Mouse (Mus musculus) layer of hippocampus, adult 9-11 months (tissue): Measurements from ENCODE around the gene C2cd4c.

Experiments
- DNase-seq: peaks from one replicate; pipeline ENCODE4 v3.0.0; 2022

C2cd4c gene

DNA sequence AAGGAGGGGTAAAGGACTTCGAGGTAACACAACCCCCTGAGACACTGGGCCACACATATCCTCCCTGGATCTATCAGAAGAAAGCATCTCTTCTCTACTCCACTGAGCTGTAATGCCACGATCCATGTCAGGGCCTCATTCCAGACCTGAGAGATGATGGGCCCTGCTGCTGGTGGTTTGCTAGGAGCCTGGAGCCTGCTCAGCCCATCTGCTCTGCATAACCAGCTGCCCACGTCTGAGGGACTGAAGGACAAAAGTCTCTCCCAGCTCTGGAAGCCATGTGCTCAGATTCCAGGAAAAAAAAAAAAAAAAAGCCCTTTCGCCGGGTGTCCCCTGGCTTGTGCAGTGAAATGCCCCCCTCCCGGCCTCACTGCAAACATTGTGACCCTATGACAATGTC, 38.1 kb downstream of the C2cd4c start:
- DNase-seq = no peak

DNA sequence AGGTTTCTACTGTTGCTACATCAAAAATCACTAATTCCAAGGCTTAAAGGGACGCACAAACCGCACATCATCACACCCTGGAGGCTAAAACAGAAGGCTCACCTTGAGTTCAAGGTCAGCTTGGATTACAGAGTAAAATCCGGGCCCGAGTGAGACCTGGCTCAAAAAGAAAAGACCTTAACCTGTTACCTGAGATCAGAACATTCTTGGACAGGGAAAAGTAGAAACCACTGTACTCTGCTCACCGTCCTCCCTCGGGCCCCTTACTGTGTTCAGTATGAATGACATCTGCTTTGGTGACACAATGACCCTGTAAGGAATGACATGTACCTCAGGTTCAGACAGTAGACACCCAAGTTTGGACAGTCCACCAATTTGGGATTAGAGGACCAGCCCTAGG, 39.0 kb downstream of the C2cd4c start:
- no peak for DNase-seq

DNA sequence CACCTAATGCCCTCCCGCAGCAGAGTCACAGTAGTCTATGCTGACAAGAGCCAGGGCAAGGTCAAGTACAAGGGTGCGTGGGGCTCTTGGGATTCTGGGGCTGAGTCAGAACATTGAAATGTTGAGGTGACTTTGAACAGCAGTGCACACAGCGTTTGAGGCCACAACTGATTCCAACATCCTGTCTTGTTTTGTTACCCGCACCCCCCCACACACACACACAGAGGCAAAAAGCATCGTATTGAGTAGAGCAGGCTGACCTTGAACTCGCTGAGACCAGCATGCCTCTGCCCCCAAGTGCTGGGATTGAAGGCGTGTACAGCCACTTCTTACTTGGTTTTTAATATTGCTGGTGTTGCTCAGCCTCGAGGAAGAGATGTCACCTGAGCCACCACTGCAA, 39.5 kb downstream of the C2cd4c start:
- no peak for DNase-seq

GRCm38 (mm10) chr10:79573611-79574010, 40.2 kb downstream of the C2cd4c start:
- DNase-seq = no peak

- no peak for DNase-seq
Measured at GRCm38 (mm10) chr10:79571314-79571713, 42.5 kb downstream of the C2cd4c start.

- DNase-seq = no peak
Measured at GRCm38 (mm10) chr10:79569921-79570320, 43.9 kb downstream of the C2cd4c start.

GRCm38 (mm10) chr10:79559716-79560115, 54.1 kb downstream of the C2cd4c start:
- DNase-seq = no peak

DNA sequence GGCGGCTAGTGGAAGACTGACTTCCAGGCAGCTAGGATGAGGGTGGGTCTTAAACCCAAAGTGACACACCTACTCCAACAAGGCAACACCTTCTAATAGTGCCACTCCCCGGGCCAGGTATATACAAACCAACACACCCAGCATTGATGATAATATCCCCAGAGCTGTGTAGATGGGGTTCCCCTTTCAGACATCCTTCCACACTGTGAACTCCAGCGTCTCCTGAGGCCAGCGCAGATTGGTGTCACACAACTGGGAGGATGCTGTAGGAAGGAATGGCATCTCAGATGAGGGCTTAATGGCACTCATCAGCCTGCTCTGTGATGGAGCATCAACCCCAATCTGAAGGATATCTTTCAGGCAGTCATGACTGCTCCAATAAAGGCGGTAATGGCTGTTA, 56.3 kb downstream of the C2cd4c start:
- no peak for DNase-seq

- DNase-seq = no peak
Measured at GRCm38 (mm10) chr10:79556951-79557350, 56.9 kb downstream of the C2cd4c start.
